Mouse (Mus musculus) forebrain, embryonic 16.5 days (tissue): ENCODE data around the gene Spaca5. TPM values are rescaled to one million over a fixed set of nuclear protein-coding genes. Genes with fewer than 3 reads are reported as not detected.

ENCODE experiments used
- ATAC-seq: fragments of 200-750 bp; cut with Nextera tagmentation; 2 replicates; pipeline ENCODE4 v1.8.0; 2017; ENCODE audit warnings: mild to moderate bottlenecking, moderate library complexity
- H3K27ac ChIP-seq: fragments of 300-500 bp; sonication (generic); 2 replicates; pipeline ENCODE4 v1.5.1; 2014; ENCODE audit warnings: low read length, control low read depth
- H3K27me3 ChIP-seq: fragments of 300-500 bp; sonication (generic); replicated peaks from 2 replicates; pipeline ENCODE4 v1.6.1; 2014; ENCODE audit warnings: low read length; ENCODE audit not compliant: control insufficient read depth, insufficient read depth
- H3K36me3 ChIP-seq: fragments of 300-500 bp; sonication (generic); 2 replicates; pipeline ENCODE4 v1.6.1; 2014; ENCODE audit not compliant: control insufficient read depth, insufficient read depth
- H3K4me1 ChIP-seq: fragments of 300-500 bp; sonication (generic); replicated peaks from 2 replicates; pipeline ENCODE4 v1.6.1; 2014; ENCODE audit warnings: low read length; ENCODE audit not compliant: control insufficient read depth, insufficient read depth
- H3K4me2 ChIP-seq: fragments of 300-500 bp; sonication (generic); 2 replicates; pipeline ENCODE4 v1.6.1; 2014; ENCODE audit warnings: mild to moderate bottlenecking, low read length, control low read depth
- H3K4me3 ChIP-seq: fragments of 300-500 bp; sonication (generic); replicated peaks from 2 replicates; pipeline ENCODE4 v1.5.1; 2014; ENCODE audit warnings: mild to moderate bottlenecking, low read length, control low read depth
- H3K9ac ChIP-seq: fragments of 300-500 bp; sonication (generic); replicated peaks from 2 replicates; pipeline ENCODE4 v1.6.1; 2014; ENCODE audit warnings: low read depth, low read length, control low read depth
- H3K9me3 ChIP-seq: fragments of 300-500 bp; sonication (generic); 2 replicates; pipeline ENCODE4 v1.6.1; 2016; ENCODE audit warnings: low read length; ENCODE audit not compliant: control insufficient read depth
- WGBS: fragments of 180-500 bp; shearing (Covaris S2); extraction: QIAGEN DNeasy Blood & Tissue Kit; methylation state at CpG from one replicate; pipeline ENCODE4 v1.1.7; 2014; 5-methylcytosine and 5-hydroxymethylcytosine counted together
- polyA plus RNA-seq: library from polyadenylated mRNA; unstranded; fragments of >200 nt; fragmentation: Nextera tagmentation; extraction: Ambion mirVana; gene quantifications from 2 replicates; pipeline ENCODE4 v1.2.1, GENCODE M21; 2015

The Spaca5 gene
- polyA plus RNA-seq = not detected in 2 replicates

DNA sequence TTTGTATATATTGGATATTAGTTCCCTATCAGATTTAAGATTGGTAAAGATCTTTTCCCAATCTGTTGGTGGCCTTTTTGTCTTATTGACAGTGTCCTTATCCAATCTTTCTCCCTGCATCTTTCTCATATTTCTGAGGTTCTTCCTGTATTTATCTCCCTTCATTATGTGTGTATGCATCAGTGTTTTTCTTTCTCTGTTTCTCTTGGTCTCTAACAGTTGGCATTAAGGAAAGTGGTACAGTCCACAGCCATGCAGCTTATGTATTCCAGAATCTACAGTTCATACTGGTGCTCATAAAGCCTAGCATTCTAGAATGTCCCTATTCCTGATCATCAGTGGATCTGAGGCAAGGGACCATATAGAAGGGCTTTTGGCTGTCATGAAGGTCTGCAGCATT is at the start of gene Spaca5:
Gene Spaca5 (plus strand): TSS at position 301 of the 400 bp plus-strand sequence.
- ATAC-seq = no peak
- no peaks in the 10 kb centered on the region for H3K9me3 ChIP-seq
- H3K27ac ChIP-seq = no peak within 1 kb of the TSS
- H3K36me3 ChIP-seq = no peaks in the 10 kb centered on the region
- no peaks in the 10 kb centered on the region for H3K4me1 ChIP-seq
- H3K27me3 ChIP-seq = no peaks in the 10 kb centered on the region
- H3K9ac ChIP-seq = no peak within 1 kb of the TSS
- H3K4me2 ChIP-seq = no peak within 1 kb of the TSS
- no peak within 1 kb of the TSS for H3K4me3 ChIP-seq

- Histone ChIP-seq H3K27ac (0 out of 2 replicates have a peak overlapping the region, but pooled peaks have one; percentile 25), H3K4me2 (peak overlapping the region; percentile 60), H3K4me3 (peak overlapping the region; percentile 50), H3K9me3 (no peaks in the 10 kb centered on the region), H3K36me3 (no peaks in the 10 kb centered on the region), H3K4me1 (peaks cover 2% of the 10 kb centered on the region; the same call in 1 of the 2 replicates), H3K27me3 (no peaks in the 10 kb centered on the region), H3K9ac (peak overlapping the region; percentile 53)
- 24% methylated on average over 9 of the region's 9 CpGs for WGBS
- peak; percentile 60 for ATAC-seq
Observed at GRCm38 (mm10) chrX:21061460-21061859, 6.7 kb upstream of the Spaca5 start.

DNA sequence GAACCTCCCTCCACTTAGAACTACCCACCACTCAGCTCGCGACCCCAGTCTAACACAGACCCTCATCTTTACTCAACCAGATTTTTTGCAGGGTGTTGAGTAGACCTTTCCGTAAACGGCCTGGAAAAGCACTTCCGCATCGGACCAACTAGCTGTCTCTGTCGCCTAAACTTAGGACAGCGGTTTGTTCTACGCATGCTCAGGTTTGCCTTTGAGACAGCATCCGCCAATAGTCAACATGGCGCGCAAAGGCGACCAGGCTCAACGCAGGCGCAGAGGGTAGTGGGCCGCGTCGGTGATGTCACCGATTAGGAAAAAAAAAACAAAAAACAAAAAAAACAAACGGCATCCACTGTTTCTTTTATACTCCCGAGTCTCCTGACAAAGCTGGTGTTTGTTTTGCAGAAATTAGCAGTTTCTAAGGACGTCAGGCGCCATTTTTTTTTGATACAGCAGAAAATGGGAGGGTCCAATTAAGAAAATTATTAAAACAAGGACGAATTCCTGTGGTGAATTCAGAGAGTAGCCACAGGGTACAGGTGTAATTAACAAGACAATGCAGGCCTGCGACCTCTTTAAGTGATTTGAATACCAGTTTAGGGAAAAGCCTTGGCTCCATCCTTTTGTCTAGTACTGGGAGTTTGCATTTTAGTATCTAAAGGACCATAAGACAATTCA is 6.2 kb upstream of the Spaca5 start, which contains the start of gene Zfp182:
Gene Zfp182 (minus strand): TSS at position 451 of the 678 bp plus-strand sequence.
- no peaks in the 10 kb centered on the region for H3K9me3 ChIP-seq
- WGBS = 16% methylated on average over 25 of the region's 25 CpGs

DNA sequence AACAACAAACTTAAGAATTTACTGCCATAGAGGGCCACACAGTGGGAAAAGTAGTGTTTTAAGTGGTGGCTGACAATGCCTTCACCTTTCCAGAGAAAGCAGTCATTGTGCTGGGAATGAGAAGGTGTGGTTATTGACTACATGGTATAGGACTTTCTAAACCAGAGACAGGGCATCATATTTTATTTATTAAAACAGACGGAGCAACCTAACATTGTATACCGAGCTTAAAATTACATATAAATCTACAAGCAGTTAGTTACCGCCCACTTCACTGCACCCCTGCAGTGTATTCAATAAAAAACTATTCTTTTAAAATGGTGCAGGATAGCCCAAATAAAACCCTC is 5.7 kb upstream of the Spaca5 start:
- ATAC-seq = peak; percentile 29
- H3K27ac ChIP-seq = peak overlapping the region; percentile 38
- H3K27me3 ChIP-seq = no peaks in the 10 kb centered on the region

More for the DNA sequence above, 6.2 kb upstream of the Spaca5 start, which contains the start of gene Zfp182:
- peaks cover 2% of the 10 kb centered on the region; the same call in 1 of the 2 replicates for H3K4me1 ChIP-seq
- H3K4me3 ChIP-seq = peak within 1 kb of the TSS; percentile 50
- no peaks in the 10 kb centered on the region for H3K36me3 ChIP-seq
- peak within 1 kb of the TSS; percentile 38 for H3K27ac ChIP-seq
- H3K27me3 ChIP-seq = no peaks in the 10 kb centered on the region
- H3K4me2 ChIP-seq = peak within 1 kb of the TSS; percentile 60
- H3K9ac ChIP-seq = peak within 1 kb of the TSS; percentile 53
- peak; percentile 98 for ATAC-seq

DNA sequence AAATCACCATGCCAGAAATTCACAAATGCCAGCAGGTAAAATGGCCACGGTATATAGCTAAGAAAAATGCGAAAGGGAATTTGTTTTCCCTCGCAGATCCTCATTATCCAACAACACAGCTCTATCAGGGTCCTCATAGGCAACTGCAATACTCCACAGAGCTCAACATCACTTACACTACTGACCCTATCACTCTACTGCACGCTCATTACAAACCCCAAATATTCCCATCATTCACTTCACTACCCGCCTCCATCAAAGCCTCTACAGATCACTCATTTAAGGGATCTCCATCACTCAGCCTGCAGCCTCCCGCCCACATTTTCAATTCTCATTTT is 20.4 kb downstream of the Spaca5 start:
- Histone ChIP-seq H3K27me3 (no peaks in the 10 kb centered on the region), H3K9ac (peak overlapping the region; percentile 54), H3K4me3 (peak overlapping the region; percentile 49), H3K36me3 (no peaks in the 10 kb centered on the region; the same call in 1 of the 2 replicates), H3K4me1 (no peaks in the 10 kb centered on the region), H3K27ac (peak overlapping the region; percentile 87), H3K9me3 (no peaks in the 10 kb centered on the region), H3K4me2 (peak overlapping the region; percentile 57)
- 24% methylated on average over 6 of the region's 6 CpGs for WGBS
- ATAC-seq = peak; percentile 64; the same call in 1 of the 2 replicates

More for the DNA sequence above, 5.7 kb upstream of the Spaca5 start:
- Histone ChIP-seq H3K9ac (no peak overlapping the region), H3K4me1 (peaks cover 2% of the 10 kb centered on the region; the same call in 1 of the 2 replicates), H3K36me3 (no peaks in the 10 kb centered on the region), H3K4me2 (peak overlapping the region; percentile 37), H3K9me3 (no peaks in the 10 kb centered on the region), H3K4me3 (peak overlapping the region; percentile 50; the same call in 1 of the 2 replicates)
- WGBS = 70% methylated on average over 3 of the region's 3 CpGs

DNA sequence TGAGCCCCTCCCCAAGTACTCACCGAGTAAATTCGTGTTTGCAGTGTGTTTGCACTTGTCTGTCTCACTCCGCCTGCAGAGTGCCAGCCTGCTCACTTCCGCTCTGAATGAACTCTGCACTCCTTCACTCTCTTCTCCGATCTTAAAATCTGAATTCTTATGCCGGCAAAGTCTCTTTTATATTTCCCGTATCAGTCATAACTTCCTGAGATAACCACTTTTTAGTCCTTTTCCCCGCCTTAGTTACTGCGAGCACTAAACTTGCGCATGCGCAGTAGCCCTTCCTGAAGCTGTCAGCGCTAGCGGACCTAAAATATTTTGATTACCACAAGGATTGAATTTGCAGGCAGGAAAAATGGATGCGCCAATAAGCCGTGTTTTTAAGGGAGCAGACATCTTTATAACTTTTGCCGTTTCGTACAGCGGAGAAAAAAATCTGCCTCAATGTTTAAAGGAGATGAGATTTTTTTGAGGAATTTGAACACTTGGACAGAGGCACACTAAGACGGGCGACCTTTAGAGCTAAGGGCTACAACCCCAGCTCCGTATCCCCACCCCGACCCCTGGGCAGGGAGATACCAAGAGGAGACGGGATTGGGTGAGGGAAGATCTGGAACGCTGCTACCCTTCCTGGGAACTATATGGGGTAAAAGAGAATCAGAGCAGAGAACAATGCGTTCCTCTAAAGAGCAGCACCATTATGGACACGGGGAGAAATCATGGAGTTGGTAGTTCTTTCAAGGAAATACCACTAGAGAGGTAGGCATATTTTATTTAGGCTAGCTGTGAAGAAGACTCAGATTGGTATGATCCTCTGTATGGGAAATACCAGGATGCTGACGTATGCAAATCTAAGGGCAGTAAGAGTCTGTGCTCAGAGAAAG is 21.0 kb downstream of the Spaca5 start, which contains the start of gene Zfp300:
Gene Zfp300 (minus strand): TSS at position 545 of the 884 bp plus-strand sequence.
- H3K9ac ChIP-seq = peak within 1 kb of the TSS; percentile 54
- WGBS = 18% methylated on average over 27 of the region's 27 CpGs
- H3K4me3 ChIP-seq = peak within 1 kb of the TSS; percentile 49
- peak within 1 kb of the TSS; percentile 57 for H3K4me2 ChIP-seq
- H3K36me3 ChIP-seq = no peaks in the 10 kb centered on the region
- no peaks in the 10 kb centered on the region for H3K9me3 ChIP-seq
- peak within 1 kb of the TSS; percentile 87 for H3K27ac ChIP-seq
- peak; percentile 93 for ATAC-seq
- H3K27me3 ChIP-seq = no peaks in the 10 kb centered on the region
- no peaks in the 10 kb centered on the region for H3K4me1 ChIP-seq

- Histone ChIP-seq H3K9ac (peak overlapping the region; percentile 54; the same call in 1 of the 2 replicates), H3K4me1 (no peaks in the 10 kb centered on the region), H3K9me3 (no peaks in the 10 kb centered on the region), H3K36me3 (no peaks in the 10 kb centered on the region), H3K27ac (peak overlapping the region; percentile 87), H3K4me2 (peak overlapping the region; percentile 41), H3K27me3 (no peaks in the 10 kb centered on the region), H3K4me3 (peak overlapping the region; percentile 49)
- 51% methylated on average over 7 of the region's 7 CpGs for WGBS
- peak; percentile 30; the same call in 1 of the 2 replicates for ATAC-seq
Observed at GRCm38 (mm10) chrX:21089867-21090239, 21.6 kb downstream of the Spaca5 start.

DNA sequence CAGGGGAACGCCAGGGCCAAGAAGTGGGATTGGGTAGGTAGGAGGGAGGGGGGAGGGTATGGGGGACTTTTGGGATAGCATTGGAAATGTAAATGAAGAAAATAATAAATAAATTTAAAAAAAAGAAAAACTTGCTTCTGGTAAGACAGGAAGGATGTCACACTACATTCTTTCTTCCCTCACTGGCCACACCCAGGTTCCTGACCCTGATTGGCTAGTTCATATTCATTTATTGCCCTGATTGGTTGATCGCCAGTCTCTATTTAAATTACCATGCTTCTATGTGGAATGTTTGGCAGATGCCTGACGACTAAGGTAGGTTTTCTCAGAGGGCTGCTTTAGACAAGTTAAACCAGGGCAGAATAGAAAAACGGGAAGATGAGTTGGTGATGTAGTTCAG is 47.3 kb downstream of the Spaca5 start, which contains the start of gene Ssxa1:
Gene Ssxa1 (plus strand): TSS at position 301 of the 400 bp plus-strand sequence.
- H3K27me3 ChIP-seq = no peaks in the 10 kb centered on the region
- no peak within 1 kb of the TSS for H3K4me2 ChIP-seq
- no peaks in the 10 kb centered on the region for H3K36me3 ChIP-seq
- H3K27ac ChIP-seq = no peak within 1 kb of the TSS
- no peak within 1 kb of the TSS for H3K4me3 ChIP-seq
- H3K9ac ChIP-seq = no peak within 1 kb of the TSS
- WGBS = 81% methylated on average over 4 of the region's 4 CpGs
- no peaks in the 10 kb centered on the region for H3K4me1 ChIP-seq
- ATAC-seq = no peak
- no peaks in the 10 kb centered on the region for H3K9me3 ChIP-seq
